In genomic region chr6:112829196-112829595, GRCm38 (mm10) we compare ENCODE assay signal across 19 mouse cellular contexts.
DNase-seq lines count a peak whose midpoint lies in the region; ATAC-seq and TF ChIP-seq lines count a peak whose summit lies in the region.
"Had no signal": no experiment of that assay in that cellular context is flagged by ENCODE, and none has a peak within 500 bp of the region (broad histone marks: within the 10 kb centered on the region; RNA-seq: fewer than 3 reads in every experiment).

No protein-coding gene starts in this region.

- H3K4me2 ChIP-seq in forebrain, embryonic 12.5 days: no peak overlapping the region
- no peak overlapping the region for H3K4me2 ChIP-seq in forebrain, embryonic 11.5 days (ENCODE audit: low read depth, low read length, severe bottlenecking)
- H3K4me2 ChIP-seq in hindbrain, embryonic 12.5 days (replicated peaks): no peak overlapping the region
- H3K4me2 ChIP-seq in neural tube, embryonic 13.5 days: no peak overlapping the region
- H3K4me2 ChIP-seq: liver, embryonic 13.5 days had no signal

- 82% methylated on average over 12 of the region's 12 CpGs for WGBS in forebrain, embryonic 12.5 days
- WGBS in forebrain, embryonic 11.5 days: 74% methylated on average over 12 of the region's 12 CpGs
- WGBS in hindbrain, embryonic 12.5 days: 67% methylated on average over 12 of the region's 12 CpGs
- 61% methylated on average over 12 of the region's 12 CpGs for WGBS in neural tube, embryonic 13.5 days

- peaks cover 47% of the 10 kb centered on the region for H3K4me1 ChIP-seq in forebrain, embryonic 12.5 days
- peaks cover 6% of the 10 kb centered on the region; the same call in 1 of the 2 replicates for H3K4me1 ChIP-seq in forebrain, embryonic 11.5 days (replicated peaks; ENCODE audit: control insufficient read depth, insufficient read depth, low read length)
- H3K4me1 ChIP-seq in E14TG2a.4 (replicated peaks; ENCODE audit: low read depth, low read length): peaks cover 24% of the 10 kb centered on the region
- peaks cover 46% of the 10 kb centered on the region for H3K4me1 ChIP-seq in hindbrain, embryonic 12.5 days
- peaks cover 51% of the 10 kb centered on the region for H3K4me1 ChIP-seq in neural tube, embryonic 13.5 days (replicated peaks)
- H3K4me1 ChIP-seq: liver, embryonic 13.5 days had no signal

- H3K9ac ChIP-seq in forebrain, embryonic 12.5 days: no peak overlapping the region
- no peak overlapping the region; the same call in 1 of the 2 replicates for H3K9ac ChIP-seq in forebrain, embryonic 11.5 days (ENCODE audit: low read length)
- no peak overlapping the region for H3K9ac ChIP-seq in hindbrain, embryonic 12.5 days
- no peak overlapping the region for H3K9ac ChIP-seq in neural tube, embryonic 13.5 days
- H3K9ac ChIP-seq: liver, embryonic 13.5 days had no signal

- no peaks in the 10 kb centered on the region for H3K9me3 ChIP-seq in forebrain, embryonic 12.5 days
- H3K9me3 ChIP-seq in forebrain, embryonic 11.5 days (ENCODE audit: control insufficient read depth, low read length): no peaks in the 10 kb centered on the region
- H3K9me3 ChIP-seq in E14TG2a.4 (ENCODE audit: low read length): no peaks in the 10 kb centered on the region
- H3K9me3 ChIP-seq in hindbrain, embryonic 12.5 days (replicated peaks): no peaks in the 10 kb centered on the region
- no peaks in the 10 kb centered on the region for H3K9me3 ChIP-seq in neural tube, embryonic 13.5 days
- H3K9me3 ChIP-seq: heart, embryonic 10.5 days; limb, embryonic 10.5 days; liver, embryonic 13.5 days had no signal

- H3K4me3 ChIP-seq in forebrain, embryonic 12.5 days (replicated peaks): no peak overlapping the region
- no peak overlapping the region for H3K4me3 ChIP-seq in forebrain, embryonic 11.5 days (ENCODE audit: low read depth, low read length)
- H3K4me3 ChIP-seq in E14TG2a.4 (replicated peaks; ENCODE audit: low read length): peak overlapping the region; percentile 60
- H3K4me3 ChIP-seq in hindbrain, embryonic 12.5 days: no peak overlapping the region
- H3K4me3 ChIP-seq in neural tube, embryonic 13.5 days: no peak overlapping the region
- H3K4me3 ChIP-seq: heart, embryonic 10.5 days; limb, embryonic 10.5 days; liver, embryonic 13.5 days had no signal

- ATAC-seq in forebrain, embryonic 12.5 days (ENCODE audit: low FRiP score): no peak
- no peak for ATAC-seq in forebrain, embryonic 11.5 days (replicated peaks; ENCODE audit: low FRiP score)
- ATAC-seq in hindbrain, embryonic 12.5 days (ENCODE audit: low FRiP score): no peak
- no peak for ATAC-seq in neural tube, embryonic 13.5 days (ENCODE audit: low read depth)
- no peak for ATAC-seq in megakaryocyte, adult 5-6 weeks (ENCODE audit: poor library complexity, severe bottlenecking)

- no peak for TF ChIP-seq CTCF in E14TG2a.4 (conservative IDR thresholded peaks at IDR 0.05; ENCODE audit: low read length)

- H3K27ac ChIP-seq in forebrain, embryonic 12.5 days: peak overlapping the region; percentile 9; the same call in 1 of the 2 replicates
- no peak overlapping the region for H3K27ac ChIP-seq in forebrain, embryonic 11.5 days (ENCODE audit: low read depth, low read length)
- H3K27ac ChIP-seq in hindbrain, embryonic 12.5 days: peak overlapping the region; percentile 67
- H3K27ac ChIP-seq in neural tube, embryonic 13.5 days (replicated peaks): peak overlapping the region; percentile 61
- H3K27ac ChIP-seq: heart, embryonic 10.5 days; limb, embryonic 10.5 days; liver, embryonic 13.5 days had no signal

- H3K36me3 ChIP-seq in forebrain, embryonic 12.5 days (replicated peaks): peaks cover 34% of the 10 kb centered on the region; the same call in 1 of the 2 replicates
- H3K36me3 ChIP-seq in forebrain, embryonic 11.5 days (ENCODE audit: control insufficient read depth, insufficient read depth, low read length): no peaks in the 10 kb centered on the region
- no peaks in the 10 kb centered on the region for H3K36me3 ChIP-seq in E14TG2a.4 (ENCODE audit: insufficient read depth, low read length)
- H3K36me3 ChIP-seq in hindbrain, embryonic 12.5 days: peaks cover 18% of the 10 kb centered on the region
- H3K36me3 ChIP-seq in neural tube, embryonic 13.5 days: peaks cover 9% of the 10 kb centered on the region; the same call in 1 of the 2 replicates
- H3K36me3 ChIP-seq: G1E; heart, embryonic 10.5 days; limb, embryonic 10.5 days; liver, embryonic 13.5 days had no signal

- no peaks in the 10 kb centered on the region for H3K27me3 ChIP-seq in forebrain, embryonic 12.5 days
- H3K27me3 ChIP-seq in forebrain, embryonic 11.5 days (ENCODE audit: control insufficient read depth, insufficient read depth, low read length): no peaks in the 10 kb centered on the region
- H3K27me3 ChIP-seq in E14TG2a.4 (ENCODE audit: insufficient read depth, low read length): peaks cover 14% of the 10 kb centered on the region; the same call in 1 of the 2 replicates
- H3K27me3 ChIP-seq in hindbrain, embryonic 12.5 days: no peaks in the 10 kb centered on the region
- no peaks in the 10 kb centered on the region for H3K27me3 ChIP-seq in neural tube, embryonic 13.5 days
- H3K27me3 ChIP-seq: liver, embryonic 13.5 days had no signal

- DNase-seq in forebrain, embryonic 11.5 days (ENCODE audit: low spot score): no peak
- DNase-seq in adrenal gland, adult 18-20 months (ENCODE audit: low spot score in 2 of 2): no peak
- no peak for DNase-seq in spleen, adult 18-20 months
- DNase-seq: cerebellum, adult 11 months; kidney, adult 18-20 months; kidney, postnatal 25 days; layer of hippocampus, postnatal 36 days; liver, embryonic 13.5 days; lung, postnatal 14 days; right cerebral cortex, postnatal 4 days; thymus, postnatal 36 days had no signal
